Mouse (Mus musculus) limb, embryonic 15.5 days (tissue): Measurements from ENCODE around the gene Supt6. TPM values are rescaled to one million over a fixed set of nuclear protein-coding genes. Genes with fewer than 3 reads are reported as not detected.
"Not testable (repeated sequence)": the region's sequence is repeated elsewhere in the genome, so short reads cannot be mapped to it uniquely, and the experiment has no call there.

Source experiments
- ATAC-seq: fragments of 200-750 bp; cut with Nextera tagmentation; 2 replicates; pipeline ENCODE4 v1.8.0; 2017; ENCODE audit warnings: low read depth, moderate TSS enrichment; ENCODE audit not compliant: insufficient number of reproducible peaks, low FRiP score, low TSS enrichment
- H3K27ac ChIP-seq: fragments of 300-500 bp; sonication (generic); 2 replicates; pipeline ENCODE4 v1.5.1; 2015; ENCODE audit warnings: moderate library complexity, mild to moderate bottlenecking, inconsistent platforms
- H3K27me3 ChIP-seq: fragments of 300-500 bp; sonication (generic); 2 replicates; pipeline ENCODE4 v1.6.1; 2015; ENCODE audit warnings: inconsistent platforms
- H3K36me3 ChIP-seq: fragments of 300-500 bp; sonication (generic); 2 replicates; pipeline ENCODE4 v1.6.1; 2015; ENCODE audit warnings: inconsistent platforms
- H3K4me1 ChIP-seq: fragments of 300-500 bp; sonication (generic); 2 replicates; pipeline ENCODE4 v1.6.1; 2015; ENCODE audit warnings: inconsistent platforms
- H3K4me2 ChIP-seq: fragments of 300-500 bp; sonication (generic); 2 replicates; pipeline ENCODE4 v1.6.1; 2015; ENCODE audit warnings: mild to moderate bottlenecking, inconsistent platforms
- H3K4me3 ChIP-seq: fragments of 300-500 bp; sonication (generic); 2 replicates; pipeline ENCODE4 v1.5.1; 2015; ENCODE audit warnings: mild to moderate bottlenecking, inconsistent platforms
- H3K9ac ChIP-seq: fragments of 300-500 bp; sonication (generic); 2 replicates; pipeline ENCODE4 v1.6.1; 2015; ENCODE audit warnings: inconsistent platforms
- H3K9me3 ChIP-seq: fragments of 300-500 bp; sonication (generic); 2 replicates; pipeline ENCODE4 v1.6.1; 2016; ENCODE audit warnings: inconsistent platforms
- WGBS: fragments of 180-500 bp; shearing (Covaris S2); methylation state at CpG from one replicate; pipeline ENCODE4 v1.1.7; 2015; 5-methylcytosine and 5-hydroxymethylcytosine counted together
- polyA plus RNA-seq: library from polyadenylated mRNA; unstranded; fragments of >200 nt; fragmentation: Nextera tagmentation; extraction: Ambion mirVana; gene quantifications from 2 replicates; pipeline ENCODE4 v1.2.1, GENCODE M21; 2015

Gene Supt6
- 27.4 and 28.2 TPM in 2 replicates for polyA plus RNA-seq

DNA sequence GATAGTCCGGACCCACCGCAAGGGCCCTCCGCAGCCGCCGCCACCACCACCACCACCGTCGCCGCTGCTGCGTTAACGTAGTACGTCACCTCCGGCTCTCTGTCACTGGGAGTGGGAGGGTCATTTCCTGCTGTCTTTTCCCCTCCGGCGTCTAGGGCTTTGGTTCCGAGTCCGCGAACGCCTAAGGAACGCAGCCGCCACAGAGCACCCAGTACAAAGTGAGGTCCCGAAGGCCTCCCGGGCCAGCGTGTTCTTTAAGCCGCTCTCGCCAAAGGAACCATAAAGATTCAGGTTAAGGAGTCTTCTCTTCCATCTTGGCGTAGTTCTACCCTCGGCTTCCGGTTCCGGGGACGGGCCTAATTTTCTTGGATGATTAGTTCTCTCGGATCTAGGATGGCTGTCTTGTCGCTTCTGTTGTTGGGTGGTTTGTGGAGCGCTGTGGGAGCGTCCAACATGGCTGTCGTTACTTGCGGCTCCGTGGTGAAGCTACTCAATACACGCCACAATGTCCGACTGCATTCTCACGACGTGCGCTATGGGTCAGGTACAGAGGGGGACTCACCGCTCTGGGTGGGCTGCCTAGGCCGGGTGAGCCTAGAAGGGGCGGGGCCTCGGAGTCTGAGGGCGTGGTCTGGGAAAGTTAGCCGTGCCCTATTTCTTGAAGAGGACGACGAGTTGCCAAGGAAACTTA lies at the start of gene Supt6, which contains the start of gene Sdf2:
Supt6 (minus strand) TSS at position 361 of the 691 bp plus-strand sequence.
Sdf2 (plus strand) TSS at position 120 of the 691 bp plus-strand sequence.
- H3K27me3 ChIP-seq = no peaks in the 10 kb centered on the region
- under 1% methylated on average over 50 of the region's 50 CpGs for WGBS
- peak; percentile 87 for ATAC-seq

DNA sequence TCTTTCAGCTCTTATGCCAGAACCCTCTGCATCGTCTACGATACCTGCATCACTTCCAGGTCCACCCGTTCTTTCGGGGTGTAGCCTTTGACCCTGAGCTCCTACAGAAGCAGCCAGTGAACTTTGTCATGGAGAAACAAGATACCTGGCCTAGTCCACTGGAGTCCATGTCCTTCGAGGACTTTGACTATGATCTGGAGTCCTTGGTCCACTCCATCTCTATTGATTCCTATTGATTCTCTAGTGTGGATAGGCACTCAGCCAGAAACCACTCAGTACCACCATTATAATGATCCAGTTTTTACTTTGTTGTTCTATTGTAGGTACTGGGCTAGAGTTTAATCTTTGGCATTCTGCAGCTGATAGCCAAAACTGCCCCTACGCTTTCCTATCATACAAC lies 48.8 kb upstream of the Supt6 start:
- Histone ChIP-seq H3K4me1 (no peaks in the 10 kb centered on the region), H3K36me3 (peaks cover 26% of the 10 kb centered on the region), H3K9ac (no peak overlapping the region), H3K27me3 (no peaks in the 10 kb centered on the region), H3K4me3 (no peak overlapping the region), H3K9me3 (no peaks in the 10 kb centered on the region), H3K4me2 (no peak overlapping the region), H3K27ac (no peak overlapping the region)
- 95% methylated on average over 6 of the region's 6 CpGs for WGBS
- no peak for ATAC-seq

More for the DNA sequence above, at the start of gene Supt6, which contains the start of gene Sdf2:
- H3K4me1 ChIP-seq = peaks cover 26% of the 10 kb centered on the region
- H3K4me3 ChIP-seq = peak within 1 kb of the TSS; percentile 93
- peak within 1 kb of the TSS; percentile 61 for H3K4me2 ChIP-seq
- H3K36me3 ChIP-seq = peaks cover 9% of the 10 kb centered on the region; the same call in 1 of the 2 replicates
- H3K9me3 ChIP-seq = no peaks in the 10 kb centered on the region
- H3K9ac ChIP-seq = peak within 1 kb of the TSS; percentile 86
- H3K27ac ChIP-seq = peak within 1 kb of the TSS; percentile 97

DNA sequence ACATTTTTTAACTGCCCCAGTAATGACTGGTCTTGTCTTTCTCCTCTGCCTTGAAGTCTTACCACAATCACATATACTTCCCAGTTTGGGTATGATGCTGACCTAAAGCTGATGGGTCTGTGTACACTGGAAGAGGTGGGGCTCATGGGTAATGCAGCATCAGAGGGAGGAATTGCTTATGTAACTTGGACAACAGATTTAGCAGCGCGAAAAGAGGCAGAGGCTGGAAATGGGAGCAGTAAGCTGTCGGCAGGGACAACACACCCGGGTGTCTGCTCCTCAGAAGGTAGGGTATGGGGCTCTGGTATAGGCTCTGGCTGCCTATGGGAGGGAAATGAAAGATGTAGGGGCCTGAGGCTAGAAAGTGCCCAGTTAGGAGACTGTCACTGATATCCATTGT lies 44.9 kb upstream of the Supt6 start, which contains the start of gene BC030499:
BC030499 (plus strand) TSS at position 188 of the 400 bp plus-strand sequence.
- Histone ChIP-seq H3K4me2 (no peak within 1 kb of the TSS), H3K9me3 (no peaks in the 10 kb centered on the region), H3K4me1 (no peaks in the 10 kb centered on the region), H3K36me3 (peaks cover 62% of the 10 kb centered on the region), H3K27me3 (no peaks in the 10 kb centered on the region), H3K9ac (no peak within 1 kb of the TSS), H3K27ac (no peak within 1 kb of the TSS), H3K4me3 (no peak within 1 kb of the TSS)
- ATAC-seq = no peak
- WGBS = 93% methylated on average over 4 of the region's 4 CpGs

- H3K4me1 ChIP-seq = no peaks in the 10 kb centered on the region
- no peaks in the 10 kb centered on the region for H3K9me3 ChIP-seq
- H3K4me2 ChIP-seq = no peak overlapping the region
- no peak overlapping the region for H3K9ac ChIP-seq
- no peak overlapping the region for H3K27ac ChIP-seq
- no peak overlapping the region for H3K4me3 ChIP-seq
- no peak for ATAC-seq
- H3K36me3 ChIP-seq = peaks cover 76% of the 10 kb centered on the region
- WGBS = 90% methylated on average over 7 of the region's 7 CpGs
- H3K27me3 ChIP-seq = no peaks in the 10 kb centered on the region
Measured at GRCm38 (mm10) chr11:78289146-78289763, 43.5 kb upstream of the Supt6 start.

DNA sequence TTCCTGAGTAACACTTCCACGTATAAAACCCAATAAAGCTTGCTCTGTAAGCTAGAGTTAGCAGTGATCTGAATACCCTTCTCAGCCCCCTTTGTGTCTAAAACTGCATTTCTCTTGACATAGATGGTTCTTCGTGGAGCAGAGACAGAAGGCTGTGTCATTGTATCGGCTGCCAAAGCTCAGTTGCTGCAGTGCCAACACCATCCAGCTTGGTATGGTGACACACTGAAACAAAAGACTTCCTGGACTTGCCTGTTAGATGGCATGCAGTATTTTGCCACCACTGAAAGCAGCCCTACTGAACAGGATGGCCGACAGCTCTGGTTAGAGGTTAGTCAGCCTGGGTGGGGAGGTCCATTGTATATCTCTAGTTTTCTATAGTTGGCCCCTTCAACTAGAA lies 33.8 kb upstream of the Supt6 start:
- Histone ChIP-seq H3K4me1 (no peaks in the 10 kb centered on the region), H3K4me3 (no peak overlapping the region), H3K9ac (no peak overlapping the region), H3K36me3 (peaks cover 95% of the 10 kb centered on the region), H3K27me3 (no peaks in the 10 kb centered on the region), H3K9me3 (no peaks in the 10 kb centered on the region), H3K4me2 (no peak overlapping the region), H3K27ac (no peak overlapping the region)
- 93% methylated on average over 4 of the region's 4 CpGs for WGBS
- ATAC-seq = no peak

DNA sequence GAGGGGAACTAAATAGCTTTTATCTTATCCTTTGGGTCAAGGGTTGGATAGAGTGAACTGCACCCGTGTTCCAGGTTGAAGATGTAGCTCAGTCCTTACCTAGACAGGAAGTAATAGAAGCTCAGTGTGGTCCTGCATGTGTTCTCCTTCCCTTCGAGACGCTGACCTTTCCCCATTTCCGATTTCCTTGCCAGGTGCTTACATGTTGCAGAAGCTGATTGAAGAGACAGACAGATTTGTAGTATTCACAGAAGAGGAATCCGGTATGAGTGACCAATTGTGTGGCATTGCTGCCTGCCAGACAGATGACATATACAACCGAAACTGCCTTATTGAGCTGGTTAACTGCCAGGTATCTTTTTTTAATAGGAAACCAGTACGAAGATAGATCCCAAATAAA lies 33.1 kb upstream of the Supt6 start:
- Histone ChIP-seq H3K36me3 (peaks cover 95% of the 10 kb centered on the region), H3K9ac (no peak overlapping the region), H3K4me1 (no peaks in the 10 kb centered on the region), H3K4me3 (no peak overlapping the region), H3K4me2 (no peak overlapping the region), H3K27me3 (no peaks in the 10 kb centered on the region), H3K9me3 (no peaks in the 10 kb centered on the region), H3K27ac (no peak overlapping the region)
- no peak for ATAC-seq
- WGBS = 88% methylated on average over 7 of the region's 7 CpGs

DNA sequence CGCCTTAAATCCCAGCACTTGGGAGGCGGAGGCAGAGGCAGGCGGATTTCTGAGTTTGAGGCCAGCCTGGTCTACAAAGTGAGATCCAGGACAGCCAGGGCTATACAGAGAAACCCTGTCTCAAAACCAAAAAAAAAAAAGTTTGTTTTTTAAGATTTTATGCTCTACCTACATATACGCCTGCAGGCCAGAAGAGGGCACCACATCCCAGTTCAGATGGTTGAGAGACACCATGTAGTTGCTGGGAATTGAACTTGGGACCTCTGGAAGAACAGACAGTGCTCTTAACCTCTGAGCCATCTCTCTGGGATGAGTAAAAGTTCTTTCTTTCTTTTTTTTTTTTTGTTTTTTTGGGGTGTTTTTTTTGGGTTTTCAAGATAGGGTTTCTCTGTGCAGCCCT lies 30.4 kb upstream of the Supt6 start:
- not testable (repeated sequence) for H3K4me3 ChIP-seq, H3K4me2 ChIP-seq, H3K4me1 ChIP-seq, H3K27me3 ChIP-seq, H3K27ac ChIP-seq, H3K9me3 ChIP-seq, H3K9ac ChIP-seq, ATAC-seq
- 95% methylated on average over 4 of the region's 4 CpGs for WGBS
- peaks cover 95% of the 10 kb centered on the region for H3K36me3 ChIP-seq

DNA sequence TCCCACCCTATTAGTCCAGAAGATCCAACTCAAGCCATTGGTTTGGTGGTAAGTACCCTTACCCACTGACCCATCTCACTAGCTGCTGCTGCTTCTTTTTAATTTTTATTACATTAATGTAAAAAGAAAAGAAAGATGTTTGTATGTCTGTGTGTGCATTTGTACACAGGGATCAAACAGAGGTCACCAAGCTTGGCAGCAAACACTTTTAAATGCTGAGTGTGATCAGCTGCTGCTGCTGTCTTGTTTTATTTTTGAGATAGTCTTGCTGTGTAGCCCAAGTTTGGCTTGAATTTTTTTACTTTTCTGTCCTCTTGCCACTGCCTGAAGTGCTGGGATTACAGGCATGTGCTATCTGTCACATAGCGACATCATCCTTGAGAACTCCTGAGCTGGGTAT lies 29.8 kb upstream of the Supt6 start:
- no peak for ATAC-seq
- no peaks in the 10 kb centered on the region for H3K4me1 ChIP-seq
- H3K9ac ChIP-seq = no peak overlapping the region
- H3K4me3 ChIP-seq = no peak overlapping the region
- H3K27ac ChIP-seq = no peak overlapping the region
- WGBS = 100% methylated on average over 1 of the region's 1 CpGs
- no peak overlapping the region for H3K4me2 ChIP-seq
- peaks cover 94% of the 10 kb centered on the region for H3K36me3 ChIP-seq
- H3K9me3 ChIP-seq = no peaks in the 10 kb centered on the region
- H3K27me3 ChIP-seq = no peaks in the 10 kb centered on the region

GRCm38 (mm10) chr11:78271986-78272385 lies 26.2 kb upstream of the Supt6 start:
- no peaks in the 10 kb centered on the region for H3K4me1 ChIP-seq
- peaks cover 92% of the 10 kb centered on the region for H3K36me3 ChIP-seq
- WGBS = 91% methylated on average over 13 of the region's 13 CpGs
- no peak overlapping the region for H3K4me3 ChIP-seq
- H3K4me2 ChIP-seq = no peak overlapping the region
- H3K27me3 ChIP-seq = no peaks in the 10 kb centered on the region
- H3K9me3 ChIP-seq = no peaks in the 10 kb centered on the region
- no peak overlapping the region for H3K27ac ChIP-seq
- no peak overlapping the region for H3K9ac ChIP-seq
- no peak for ATAC-seq

DNA sequence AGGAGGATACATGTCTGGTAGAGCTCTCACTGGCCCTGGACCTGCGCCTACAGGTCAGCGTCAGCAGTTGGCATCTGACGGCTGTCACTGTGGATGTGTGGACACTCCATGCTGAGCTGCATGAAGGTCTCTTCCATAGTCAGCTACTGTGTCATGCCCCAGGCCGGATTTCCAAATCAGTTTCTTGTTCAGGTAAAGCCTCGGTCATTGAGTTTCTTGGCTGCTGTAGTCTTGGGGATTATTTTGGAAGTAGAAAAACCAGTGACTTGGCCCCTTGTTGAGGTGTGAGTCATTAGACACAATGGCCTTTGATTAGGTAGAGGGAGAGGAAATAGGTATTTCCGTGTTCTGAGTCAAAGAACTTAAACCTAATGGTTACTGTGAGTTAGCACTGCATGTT lies 19.8 kb upstream of the Supt6 start:
- no peak overlapping the region for H3K4me3 ChIP-seq
- ATAC-seq = no peak
- H3K4me2 ChIP-seq = no peak overlapping the region
- peaks cover 14% of the 10 kb centered on the region for H3K4me1 ChIP-seq
- H3K9ac ChIP-seq = no peak overlapping the region
- H3K27ac ChIP-seq = no peak overlapping the region
- peaks cover 65% of the 10 kb centered on the region for H3K36me3 ChIP-seq
- H3K9me3 ChIP-seq = no peaks in the 10 kb centered on the region
- WGBS = 84% methylated on average over 6 of the region's 6 CpGs
- H3K27me3 ChIP-seq = no peaks in the 10 kb centered on the region

GRCm38 (mm10) chr11:78262550-78262949 lies 16.8 kb upstream of the Supt6 start:
- 2% methylated on average over 8 of the region's 8 CpGs for WGBS
- peak overlapping the region; percentile 65 for H3K4me2 ChIP-seq
- H3K36me3 ChIP-seq = peaks cover 38% of the 10 kb centered on the region
- H3K9ac ChIP-seq = peak overlapping the region; percentile 82; the same call in 1 of the 2 replicates
- H3K27ac ChIP-seq = peak overlapping the region; percentile 54; the same call in 1 of the 2 replicates
- peak overlapping the region; percentile 91 for H3K4me3 ChIP-seq
- no peak for ATAC-seq
- H3K27me3 ChIP-seq = peaks cover 7% of the 10 kb centered on the region; the same call in 1 of the 2 replicates
- H3K9me3 ChIP-seq = no peaks in the 10 kb centered on the region
- H3K4me1 ChIP-seq = peaks cover 14% of the 10 kb centered on the region
